Comparison of ENCODE assay signal across 8 mouse cellular contexts in the genomic region with DNA sequence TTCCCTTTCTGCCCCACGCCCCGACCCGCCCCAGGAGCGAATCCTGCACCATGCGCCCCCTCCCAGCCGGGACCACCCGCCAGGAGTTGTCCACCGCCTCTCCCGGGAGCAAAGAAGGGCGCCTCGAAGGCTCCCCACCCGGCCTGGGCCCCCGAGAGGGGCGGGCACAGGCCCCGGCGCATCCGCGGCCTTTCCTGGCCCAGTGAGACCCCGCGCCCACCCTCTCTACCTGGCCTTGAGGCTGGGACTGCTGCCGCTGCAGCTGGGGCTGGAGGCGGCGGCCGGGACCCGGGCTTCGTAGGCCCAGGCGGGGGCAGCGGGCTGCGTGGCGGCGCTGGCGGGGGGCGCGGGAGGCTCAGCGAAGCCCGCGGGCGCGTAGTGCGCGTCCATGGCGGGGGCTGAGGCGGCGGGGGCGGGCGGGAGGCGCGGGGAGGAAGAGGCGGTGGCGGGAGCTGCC. TPM values are rescaled to one million over a fixed set of nuclear protein-coding genes. Genes with fewer than 3 reads are reported as not detected.
A peak's percentile ranks its signal among the peaks of the same experiment; 100 is the strongest.
DNase-seq lines count a peak whose midpoint lies in the region; ATAC-seq and TF ChIP-seq lines count a peak whose summit lies in the region.

TSS of gene Qser1 (minus strand) at position 390 of the 457 bp plus-strand sequence.

- peak within 1 kb of the TSS; percentile 96 for H3K4me3 ChIP-seq in kidney, embryonic 15.5 days (replicated peaks)
- peak within 1 kb of the TSS; percentile 94 for H3K4me3 ChIP-seq in E14TG2a.4 (replicated peaks; ENCODE audit: low read length)
- H3K4me3 ChIP-seq in embryonic facial prominence, embryonic 10.5 days, result peak within 1 kb of the TSS; percentile 99
- H3K4me3 ChIP-seq in heart, embryonic 13.5 days, result peak within 1 kb of the TSS; percentile 99
- H3K4me3 ChIP-seq in limb, embryonic 12.5 days (replicated peaks), result peak within 1 kb of the TSS; percentile 96
- peak within 1 kb of the TSS; percentile 94 for H3K4me3 ChIP-seq in stomach, embryonic 15.5 days (replicated peaks)

- H3K4me2 ChIP-seq in kidney, embryonic 15.5 days, result peak within 1 kb of the TSS; percentile 67
- peak within 1 kb of the TSS; percentile 95 for H3K4me2 ChIP-seq in heart, embryonic 13.5 days
- peak within 1 kb of the TSS; percentile 76 for H3K4me2 ChIP-seq in limb, embryonic 12.5 days
- peak within 1 kb of the TSS; percentile 75 for H3K4me2 ChIP-seq in stomach, embryonic 15.5 days

- peaks cover 27% of the 10 kb centered on the region for H3K4me1 ChIP-seq in kidney, embryonic 15.5 days
- peaks cover 62% of the 10 kb centered on the region for H3K4me1 ChIP-seq in E14TG2a.4 (replicated peaks; ENCODE audit: low read depth, low read length)
- H3K4me1 ChIP-seq in embryonic facial prominence, embryonic 10.5 days, result peaks cover 25% of the 10 kb centered on the region
- peaks cover 32% of the 10 kb centered on the region for H3K4me1 ChIP-seq in heart, embryonic 13.5 days
- H3K4me1 ChIP-seq in limb, embryonic 12.5 days (replicated peaks), result peaks cover 16% of the 10 kb centered on the region
- no peaks in the 10 kb centered on the region for H3K4me1 ChIP-seq in stomach, embryonic 15.5 days

- H3K9ac ChIP-seq in kidney, embryonic 15.5 days, result peak within 1 kb of the TSS; percentile 99
- H3K9ac ChIP-seq in heart, embryonic 13.5 days, result peak within 1 kb of the TSS; percentile 99
- peak within 1 kb of the TSS; percentile 99 for H3K9ac ChIP-seq in limb, embryonic 12.5 days (replicated peaks)
- H3K9ac ChIP-seq in stomach, embryonic 15.5 days, result peak within 1 kb of the TSS; percentile 94

- no peak for DNase-seq in kidney, adult 8-10 months
- no peak for DNase-seq in embryonic facial prominence, embryonic 10.5 days (ENCODE audit: low spot score)
- no peak for DNase-seq in right cerebral cortex, postnatal 4 days

- H3K27ac ChIP-seq in kidney, embryonic 15.5 days, result peak within 1 kb of the TSS; percentile 99
- H3K27ac ChIP-seq in embryonic facial prominence, embryonic 10.5 days (replicated peaks), result peak within 1 kb of the TSS; percentile 100
- H3K27ac ChIP-seq in heart, embryonic 13.5 days (replicated peaks), result peak within 1 kb of the TSS; percentile 99
- peak within 1 kb of the TSS; percentile 99 for H3K27ac ChIP-seq in limb, embryonic 12.5 days
- peak within 1 kb of the TSS; percentile 98 for H3K27ac ChIP-seq in stomach, embryonic 15.5 days

- H3K9me3 ChIP-seq in kidney, embryonic 15.5 days (replicated peaks), result no peaks in the 10 kb centered on the region
- no peaks in the 10 kb centered on the region for H3K9me3 ChIP-seq in E14TG2a.4 (ENCODE audit: low read length)
- no peaks in the 10 kb centered on the region for H3K9me3 ChIP-seq in embryonic facial prominence, embryonic 10.5 days
- H3K9me3 ChIP-seq in heart, embryonic 13.5 days, result no peaks in the 10 kb centered on the region
- H3K9me3 ChIP-seq in limb, embryonic 12.5 days, result no peaks in the 10 kb centered on the region
- H3K9me3 ChIP-seq in stomach, embryonic 15.5 days, result no peaks in the 10 kb centered on the region

- peak; percentile 74 for ATAC-seq in kidney, embryonic 15.5 days (replicated peaks; ENCODE audit: low FRiP score)
- peak; percentile 15; the same call in 1 of the 2 replicates for ATAC-seq in heart, embryonic 13.5 days (ENCODE audit: extremely low read depth, insufficient number of reproducible peaks, low FRiP score, low TSS enrichment)
- ATAC-seq in limb, embryonic 12.5 days (ENCODE audit: insufficient number of reproducible peaks, insufficient read depth, low FRiP score, low TSS enrichment, low read depth), result peak; percentile 75
- peak; percentile 48 for ATAC-seq in stomach, embryonic 15.5 days (ENCODE audit: insufficient read depth, low FRiP score, low read depth)

- under 1% methylated on average over 29 of the region's 50 CpGs for WGBS in kidney, embryonic 15.5 days
- 1% methylated on average over 48 of the region's 50 CpGs for WGBS in embryonic facial prominence, embryonic 10.5 days
- WGBS in heart, embryonic 13.5 days, result under 1% methylated on average over 44 of the region's 50 CpGs
- 2% methylated on average over 27 of the region's 50 CpGs for WGBS in limb, embryonic 12.5 days
- under 1% methylated on average over 45 of the region's 50 CpGs for WGBS in stomach, embryonic 15.5 days

- no peaks in the 10 kb centered on the region for H3K27me3 ChIP-seq in kidney, embryonic 15.5 days
- no peaks in the 10 kb centered on the region for H3K27me3 ChIP-seq in E14TG2a.4 (ENCODE audit: insufficient read depth, low read length)
- H3K27me3 ChIP-seq in embryonic facial prominence, embryonic 10.5 days (replicated peaks; ENCODE audit: low read depth, poor library complexity, severe bottlenecking), result no peaks in the 10 kb centered on the region
- H3K27me3 ChIP-seq in heart, embryonic 13.5 days (replicated peaks), result no peaks in the 10 kb centered on the region
- H3K27me3 ChIP-seq in limb, embryonic 12.5 days, result no peaks in the 10 kb centered on the region
- no peaks in the 10 kb centered on the region for H3K27me3 ChIP-seq in stomach, embryonic 15.5 days (replicated peaks)

- H3K36me3 ChIP-seq in kidney, embryonic 15.5 days, result no peaks in the 10 kb centered on the region
- no peaks in the 10 kb centered on the region for H3K36me3 ChIP-seq in E14TG2a.4 (ENCODE audit: insufficient read depth, low read length)
- H3K36me3 ChIP-seq in embryonic facial prominence, embryonic 10.5 days (replicated peaks), result no peaks in the 10 kb centered on the region
- no peaks in the 10 kb centered on the region for H3K36me3 ChIP-seq in heart, embryonic 13.5 days
- H3K36me3 ChIP-seq in limb, embryonic 12.5 days, result no peaks in the 10 kb centered on the region
- no peaks in the 10 kb centered on the region for H3K36me3 ChIP-seq in stomach, embryonic 15.5 days

- no peak for TF ChIP-seq CTCF in E14TG2a.4 (conservative IDR thresholded peaks at IDR 0.05; ENCODE audit: low read length)

RNA-seq across cellular contexts. Expression of gene Qser1, which starts in this region (rescaled TPM):
- 10.4 and 10.8 TPM in 2 replicates for polyA plus RNA-seq in kidney, embryonic 15.5 days (2015; fragmentation: Nextera tagmentation; extraction: Ambion mirVana)
- 12.2 and 12.6 TPM in 2 replicates for polyA plus RNA-seq in embryonic facial prominence, embryonic 10.5 days (2016; fragmentation: Nextera tagmentation; extraction: Ambion mirVana)
- polyA plus RNA-seq in heart, embryonic 13.5 days (2015; fragmentation: Nextera tagmentation; extraction: Ambion mirVana), result 6.4 and 6.6 TPM in 2 replicates
- polyA plus RNA-seq in limb, embryonic 12.5 days (2016; fragmentation: Nextera tagmentation; extraction: Ambion mirVana), result 10.3 and 12.9 TPM in 2 replicates
- polyA plus RNA-seq in stomach, embryonic 15.5 days (2015; fragmentation: Nextera tagmentation; extraction: Ambion mirVana), result 7.9 and 8.6 TPM in 2 replicates

Comparison
In these comparisons a context has a peak if more than half of its experiments do, and no peak if none do; other contexts are left out.
1. ATAC-seq: peak in every context shown above with its lines; median percentile 75 in limb, embryonic 12.5 days; 74 in kidney, embryonic 15.5 days; 48 in stomach, embryonic 15.5 days; 15 in heart, embryonic 13.5 days.